Mouse (Mus musculus) natural killer cell, adult 2 months (primary cell): ENCODE results near the gene Ccl9.

Experiments
- DNase-seq, 2 experiments: peaks; one replicate each; pipeline ENCODE4 v3.0.0; 2022; ENCODE audit warnings: low spot score in 2 of 2

Ccl9 gene

GRCm38 (mm10) chr11:83538705-83539314 is 39.6 kb downstream of the Ccl9 start:
- peak; percentile 48 to 75 for DNase-seq

- peak; percentile 45 to 76 for DNase-seq
Observed at GRCm38 (mm10) chr11:83536831-83537230, 41.6 kb downstream of the Ccl9 start.

GRCm38 (mm10) chr11:83534609-83535423 is 43.6 kb downstream of the Ccl9 start:
- peak; percentile 86 to 96 for DNase-seq

GRCm38 (mm10) chr11:83534143-83534542 is 44.3 kb downstream of the Ccl9 start:
- peak; percentile 49 to 65 for DNase-seq

GRCm38 (mm10) chr11:83533192-83533591 is 45.2 kb downstream of the Ccl9 start:
- DNase-seq, result no peak

- DNase-seq, result peak; percentile 75 to 87
Observed at GRCm38 (mm10) chr11:83530360-83530759, 48.1 kb downstream of the Ccl9 start, which contains the start of gene Ccl5. Gene Ccl5 (minus strand): TSS chr11:83530518.

GRCm38 (mm10) chr11:83529024-83529423 is 49.4 kb downstream of the Ccl9 start:
- DNase-seq, result no peak
